Mouse (Mus musculus) hindbrain, embryonic 13.5 days (tissue): Measurements from ENCODE around the gene Hist2h2ac. TPM values are rescaled to one million over a fixed set of nuclear protein-coding genes. Genes with fewer than 3 reads are reported as not detected.
"Not testable (repeated sequence)": the region's sequence is repeated elsewhere in the genome, so short reads cannot be mapped to it uniquely, and the experiment has no call there.

Experiments
- ATAC-seq: fragments of 200-750 bp; cut with Nextera tagmentation; 2 replicates; pipeline ENCODE4 v1.8.0; 2017; ENCODE audit warnings: moderate TSS enrichment; ENCODE audit not compliant: low FRiP score
- H3K27ac ChIP-seq: fragments of 300-500 bp; sonication (generic); 2 replicates; pipeline ENCODE4 v1.5.1; 2015; ENCODE audit warnings: inconsistent platforms, mild to moderate bottlenecking, moderate library complexity
- H3K27me3 ChIP-seq: fragments of 300-500 bp; sonication (generic); 2 replicates; pipeline ENCODE4 v1.6.1; 2015; ENCODE audit warnings: mild to moderate bottlenecking, inconsistent platforms
- H3K36me3 ChIP-seq: fragments of 300-500 bp; sonication (generic); 2 replicates; pipeline ENCODE4 v1.6.1; 2015; ENCODE audit warnings: mild to moderate bottlenecking, inconsistent platforms
- H3K4me1 ChIP-seq: fragments of 300-500 bp; sonication (generic); replicated peaks from 2 replicates; pipeline ENCODE4 v1.6.1; 2015; ENCODE audit warnings: inconsistent platforms
- H3K4me2 ChIP-seq: fragments of 300-500 bp; sonication (generic); 2 replicates; pipeline ENCODE4 v1.6.1; 2015; ENCODE audit warnings: inconsistent platforms, mild to moderate bottlenecking, moderate library complexity
- H3K4me3 ChIP-seq: fragments of 300-500 bp; sonication (generic); 2 replicates; pipeline ENCODE4 v1.5.1; 2015; ENCODE audit warnings: mild to moderate bottlenecking, inconsistent platforms
- H3K9ac ChIP-seq: fragments of 300-500 bp; sonication (generic); 2 replicates; pipeline ENCODE4 v1.6.1; 2015; ENCODE audit warnings: mild to moderate bottlenecking, inconsistent platforms
- H3K9me3 ChIP-seq: fragments of 300-500 bp; sonication (generic); 2 replicates; pipeline ENCODE4 v1.6.1; 2016; ENCODE audit warnings: inconsistent platforms
- WGBS: fragments of 180-500 bp; shearing (Covaris S2); methylation state at CpG from one replicate; pipeline ENCODE4 v1.1.7; 2015; 5-methylcytosine and 5-hydroxymethylcytosine counted together
- polyA plus RNA-seq: library from polyadenylated mRNA; unstranded; fragments of >200 nt; fragmentation: Nextera tagmentation; extraction: Ambion mirVana; gene quantifications from 2 replicates; pipeline ENCODE4 v1.2.1, GENCODE M21; 2015

Gene Hist2h2ac
- 3.1 and 3.6 TPM in 2 replicates for polyA plus RNA-seq

DNA sequence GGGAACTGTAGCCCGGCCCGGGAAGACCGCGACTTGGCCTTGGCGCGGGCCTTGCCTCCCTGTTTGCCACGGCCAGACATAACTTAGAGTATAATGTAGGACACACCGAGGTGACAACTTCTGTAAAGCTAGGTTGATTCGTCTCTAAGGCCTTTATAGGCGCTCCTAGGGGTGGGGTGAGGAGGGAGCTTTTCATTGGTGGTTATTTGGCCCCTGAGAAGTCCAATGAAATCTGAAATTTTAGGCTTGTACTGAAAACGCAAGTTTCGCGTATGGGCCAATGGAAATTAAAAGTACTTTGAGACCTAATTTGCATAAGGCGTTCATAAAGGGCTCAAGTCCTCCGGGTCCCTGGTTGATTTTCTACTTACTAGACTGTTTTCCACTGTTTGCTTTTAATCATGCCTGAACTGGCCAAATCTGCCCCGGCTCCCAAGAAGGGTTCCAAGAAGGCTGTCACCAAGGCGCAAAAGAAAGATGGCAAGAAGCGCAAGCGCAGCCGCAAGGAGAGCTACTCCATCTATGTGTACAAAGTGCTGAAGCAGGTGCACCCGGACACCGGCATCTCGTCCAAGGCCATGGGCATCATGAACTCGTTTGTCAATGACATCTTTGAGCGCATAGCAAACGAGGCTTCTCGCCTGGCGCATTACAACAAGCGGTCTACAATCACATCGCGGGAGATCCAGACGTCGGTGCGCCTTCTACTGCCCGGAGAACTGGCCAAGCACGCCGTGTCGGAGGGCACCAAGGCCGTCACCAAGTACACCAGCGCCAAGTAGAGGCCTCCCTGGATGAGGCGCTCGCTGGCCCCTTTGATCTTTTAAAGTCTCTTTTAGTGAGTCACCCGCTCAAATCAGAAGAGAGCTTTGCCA, at the start of gene Hist2h2ac, which contains the start of gene Hist2h2be:
Hist2h2ac (minus strand) TSS at position 116 of the 875 bp plus-strand sequence.
Hist2h2be (plus strand) TSS at position 355 of the 875 bp plus-strand sequence.
- no peaks in the 10 kb centered on the region for H3K9me3 ChIP-seq
- H3K4me2 ChIP-seq = peak within 1 kb of the TSS; percentile 86
- WGBS = under 1% methylated on average over 43 of the region's 43 CpGs
- H3K36me3 ChIP-seq = no peaks in the 10 kb centered on the region
- H3K9ac ChIP-seq = peak within 1 kb of the TSS; percentile 82
- ATAC-seq = peak; percentile 79
- H3K27ac ChIP-seq = peak within 1 kb of the TSS; percentile 98
- peaks cover 45% of the 10 kb centered on the region for H3K4me1 ChIP-seq
- 0 out of 2 replicates have a peak, but pooled peaks cover 3% of the 10 kb centered on the region for H3K27me3 ChIP-seq
- H3K4me3 ChIP-seq = peak within 1 kb of the TSS; percentile 57

DNA sequence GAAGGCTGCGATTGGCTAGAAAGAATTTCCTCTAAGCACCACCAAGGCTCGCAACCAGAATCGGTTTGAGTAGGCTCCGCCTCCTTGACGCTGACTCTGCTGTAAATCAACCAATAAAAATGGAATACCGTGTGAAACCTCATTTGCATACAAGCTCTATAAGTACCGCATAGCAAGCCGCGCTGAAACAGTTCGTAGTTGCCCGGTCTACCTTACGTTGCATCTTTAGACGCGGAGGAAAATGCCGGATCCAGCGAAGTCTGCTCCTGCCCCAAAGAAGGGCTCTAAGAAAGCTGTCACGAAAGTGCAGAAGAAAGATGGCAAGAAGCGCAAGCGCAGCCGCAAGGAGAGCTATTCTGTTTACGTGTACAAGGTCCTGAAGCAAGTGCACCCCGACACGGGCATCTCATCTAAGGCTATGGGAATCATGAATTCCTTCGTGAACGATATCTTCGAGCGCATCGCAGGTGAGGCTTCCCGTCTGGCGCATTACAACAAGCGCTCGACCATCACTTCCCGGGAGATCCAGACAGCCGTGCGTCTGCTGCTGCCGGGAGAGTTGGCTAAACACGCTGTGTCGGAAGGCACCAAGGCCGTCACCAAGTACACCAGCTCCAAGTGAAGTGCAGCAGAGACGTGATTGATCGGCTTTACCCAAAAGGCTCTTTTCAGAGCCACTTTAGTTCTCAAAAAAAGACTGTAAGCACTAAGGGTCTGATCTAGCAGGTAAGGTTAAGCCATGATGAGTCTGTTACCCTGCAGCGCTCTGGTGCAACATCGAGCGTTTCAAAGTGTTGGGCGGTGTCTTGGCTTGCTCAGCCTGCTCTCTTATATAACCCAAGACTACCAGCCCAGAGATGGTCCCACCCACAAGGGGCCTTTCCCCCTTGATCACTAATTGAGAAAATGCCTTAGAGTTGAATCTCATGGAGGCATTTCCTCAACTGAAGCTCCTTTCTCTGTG, 49.1 kb upstream of the Hist2h2ac start, which contains the start of gene Hist2h2bb:
Hist2h2bb (plus strand) TSS at position 242 of the 964 bp plus-strand sequence.
- under 1% methylated on average over 45 of the region's 45 CpGs for WGBS
- no peaks in the 10 kb centered on the region for H3K9me3 ChIP-seq
- peak within 1 kb of the TSS; percentile 84 for H3K4me2 ChIP-seq
- H3K4me1 ChIP-seq = peaks cover 15% of the 10 kb centered on the region
- no peaks in the 10 kb centered on the region for H3K36me3 ChIP-seq
- no peaks in the 10 kb centered on the region for H3K27me3 ChIP-seq
- H3K9ac ChIP-seq = peak within 1 kb of the TSS; percentile 83
- peak within 1 kb of the TSS; percentile 96 for H3K27ac ChIP-seq
- peak; percentile 97 for ATAC-seq
- H3K4me3 ChIP-seq = peak within 1 kb of the TSS; percentile 54

DNA sequence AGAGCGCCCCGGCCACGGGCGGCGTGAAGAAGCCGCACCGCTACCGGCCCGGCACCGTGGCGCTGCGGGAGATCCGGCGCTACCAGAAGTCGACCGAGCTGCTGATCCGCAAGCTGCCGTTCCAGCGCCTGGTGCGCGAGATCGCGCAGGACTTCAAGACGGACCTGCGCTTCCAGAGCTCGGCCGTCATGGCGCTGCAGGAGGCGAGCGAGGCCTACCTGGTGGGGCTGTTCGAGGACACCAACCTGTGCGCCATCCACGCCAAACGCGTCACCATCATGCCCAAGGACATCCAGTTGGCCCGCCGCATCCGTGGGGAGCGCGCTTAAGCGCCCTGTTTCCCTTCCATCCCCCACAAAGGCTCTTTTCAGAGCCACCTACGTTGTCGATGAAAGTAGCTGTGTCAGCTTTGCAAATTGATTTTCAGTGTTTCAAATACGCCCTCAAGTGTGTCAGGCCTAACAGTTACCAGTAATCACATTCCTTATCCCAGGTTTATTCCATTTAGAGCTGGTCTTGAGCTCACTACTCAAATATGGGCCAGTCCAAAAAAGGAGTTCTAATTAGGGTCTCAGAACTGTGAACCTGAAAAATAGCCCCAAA, 48.2 kb upstream of the Hist2h2ac start:
- H3K4me3 ChIP-seq = peak overlapping the region; percentile 54
- H3K9me3 ChIP-seq, H3K27me3 ChIP-seq, H3K36me3 ChIP-seq: not testable (repeated sequence)
- H3K9ac ChIP-seq = peak overlapping the region; percentile 67
- under 1% methylated on average over 13 of the region's 44 CpGs for WGBS
- H3K27ac ChIP-seq = peak overlapping the region; percentile 96
- H3K4me1 ChIP-seq = peaks cover 23% of the 10 kb centered on the region
- ATAC-seq = peak; percentile 55
- peak overlapping the region; percentile 84 for H3K4me2 ChIP-seq

DNA sequence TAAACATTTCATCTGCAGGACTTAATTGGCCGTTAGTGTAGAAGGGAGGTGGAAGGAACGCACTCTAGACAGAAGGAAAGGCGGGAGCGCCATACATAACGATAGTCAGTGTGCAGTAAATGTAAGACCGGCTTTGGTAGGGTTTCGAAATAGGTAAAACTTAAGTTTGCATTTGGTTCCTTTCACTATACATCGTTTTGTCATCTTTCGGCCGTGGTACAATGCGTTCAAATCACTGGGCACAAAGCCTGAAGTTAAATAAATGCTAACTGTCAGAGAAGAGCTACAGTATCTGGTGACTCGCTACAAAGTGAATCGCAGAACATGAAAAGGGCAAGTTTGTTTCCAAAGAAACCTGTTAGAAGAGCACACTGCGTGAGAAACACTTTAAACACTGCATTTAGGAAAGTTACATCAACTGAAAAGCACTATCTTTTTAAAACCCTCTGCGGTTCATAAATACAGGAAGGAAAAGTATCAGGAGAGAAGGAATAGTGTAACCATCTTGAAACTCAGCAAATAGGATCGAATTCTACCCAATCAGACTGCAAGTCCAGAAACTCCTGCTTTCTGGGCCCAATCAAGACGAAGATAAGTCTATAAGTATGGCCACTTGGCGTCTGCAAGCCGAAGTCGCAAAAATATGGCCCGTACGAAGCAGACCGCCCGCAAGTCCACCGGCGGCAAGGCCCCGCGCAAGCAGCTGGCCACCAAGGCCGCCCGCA, 47.5 kb upstream of the Hist2h2ac start, which contains the start of gene Hist2h3b:
Hist2h3b (plus strand) TSS at position 604 of the 725 bp plus-strand sequence.
- WGBS = 23% methylated on average over 30 of the region's 30 CpGs
- Histone ChIP-seq H3K4me3 (peak within 1 kb of the TSS; percentile 54), H3K27ac (peak within 1 kb of the TSS; percentile 96), H3K27me3 (no peaks in the 10 kb centered on the region), H3K4me2 (peak within 1 kb of the TSS; percentile 84), H3K4me1 (peaks cover 27% of the 10 kb centered on the region), H3K9ac (peak within 1 kb of the TSS; percentile 67), H3K9me3 (no peaks in the 10 kb centered on the region), H3K36me3 (no peaks in the 10 kb centered on the region)
- ATAC-seq = peak; percentile 68

DNA sequence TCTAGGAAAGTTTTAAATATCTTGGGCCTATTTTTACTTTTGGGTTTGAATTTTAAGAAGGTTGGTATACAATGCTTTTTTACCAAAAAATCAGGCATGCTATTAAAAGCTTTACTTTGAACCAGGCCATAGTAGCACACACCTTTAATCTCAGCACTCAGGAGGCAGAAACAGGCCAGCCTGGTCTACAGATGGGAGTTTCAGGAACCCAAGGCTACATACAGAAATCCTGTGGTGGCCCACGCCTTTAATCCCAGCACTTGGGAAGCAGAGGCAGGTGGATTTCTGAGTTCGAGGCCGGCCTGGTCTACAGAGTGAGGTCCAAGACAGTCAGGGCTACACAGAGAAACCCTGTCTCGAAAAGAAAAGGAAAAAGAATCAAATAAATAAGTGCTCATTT, 46.9 kb upstream of the Hist2h2ac start:
- Histone ChIP-seq H3K27me3 (no peaks in the 10 kb centered on the region), H3K4me3 (no peak overlapping the region), H3K4me2 (no peak overlapping the region; the same call in 1 of the 2 replicates), H3K27ac (peak overlapping the region; percentile 89; the same call in 1 of the 2 replicates), H3K36me3 (no peaks in the 10 kb centered on the region), H3K9me3 (no peaks in the 10 kb centered on the region), H3K9ac (no peak overlapping the region), H3K4me1 (peaks cover 28% of the 10 kb centered on the region)
- no peak for ATAC-seq
- WGBS = 84% methylated on average over 4 of the region's 4 CpGs

DNA sequence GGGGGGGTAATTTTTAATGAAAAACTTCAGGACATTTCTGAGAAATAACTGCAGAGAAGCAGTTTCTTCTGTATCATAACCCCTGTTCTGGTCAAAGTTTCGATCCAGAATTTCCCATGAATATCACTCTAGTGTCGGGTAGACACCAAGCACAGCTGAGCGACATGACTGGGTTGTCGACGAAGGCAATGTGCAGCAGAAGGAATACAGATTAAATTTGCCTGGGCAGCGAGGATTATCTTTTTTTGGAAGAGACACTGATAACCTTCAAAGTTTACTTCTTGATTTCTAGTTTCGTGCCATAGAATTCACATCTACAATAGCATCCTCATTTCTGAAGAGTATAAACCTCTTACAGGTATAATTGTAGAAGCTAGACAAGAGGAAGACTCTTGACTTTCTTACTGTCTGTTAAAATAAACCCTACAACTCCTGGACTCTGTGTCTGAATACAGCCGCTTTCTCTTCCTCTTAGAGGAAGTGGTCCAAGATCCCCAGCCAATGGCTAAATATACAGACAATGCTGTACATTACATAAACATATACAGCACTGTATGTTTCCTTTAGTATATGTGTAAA, 45.5 kb upstream of the Hist2h2ac start:
- Histone ChIP-seq H3K27ac (no peak overlapping the region), H3K36me3 (no peaks in the 10 kb centered on the region), H3K27me3 (no peaks in the 10 kb centered on the region), H3K9ac (no peak overlapping the region), H3K4me1 (peaks cover 38% of the 10 kb centered on the region), H3K9me3 (no peaks in the 10 kb centered on the region), H3K4me2 (no peak overlapping the region), H3K4me3 (no peak overlapping the region)
- no peak for ATAC-seq
- WGBS = 94% methylated on average over 8 of the region's 8 CpGs

DNA sequence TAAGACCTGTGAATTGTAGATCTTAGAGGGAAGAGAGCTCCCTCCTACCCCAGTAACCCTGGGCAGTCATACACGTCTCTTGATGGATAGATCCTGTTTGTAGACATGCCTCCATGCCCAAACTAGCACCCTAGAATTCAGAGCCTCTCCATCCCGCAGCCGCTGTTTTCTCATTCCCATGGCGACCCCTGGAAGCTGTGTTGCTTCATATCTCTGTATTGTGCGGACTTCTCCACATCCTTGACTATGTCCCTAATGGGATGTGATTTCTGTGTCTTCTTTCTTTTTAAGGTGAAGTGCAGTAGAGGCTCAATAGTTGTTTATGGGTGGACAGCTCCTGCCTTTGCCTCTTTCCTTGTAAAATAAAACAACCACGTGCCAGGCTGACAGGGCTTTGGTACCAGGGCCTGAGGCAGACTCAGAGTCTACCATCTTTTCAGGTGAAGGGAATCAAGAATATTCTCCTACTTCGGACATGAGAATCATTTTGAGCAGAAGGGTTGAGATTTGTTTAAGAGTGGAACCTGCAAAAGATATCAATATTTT, 43.8 kb upstream of the Hist2h2ac start:
- WGBS = 66% methylated on average over 7 of the region's 7 CpGs
- Histone ChIP-seq H3K27ac (peak overlapping the region; percentile 98), H3K27me3 (no peaks in the 10 kb centered on the region), H3K9me3 (no peaks in the 10 kb centered on the region), H3K4me2 (peak overlapping the region; percentile 80), H3K4me3 (peak overlapping the region; percentile 59; the same call in 1 of the 2 replicates), H3K4me1 (peaks cover 34% of the 10 kb centered on the region), H3K36me3 (no peaks in the 10 kb centered on the region), H3K9ac (peak overlapping the region; percentile 83)
- no peak for ATAC-seq

DNA sequence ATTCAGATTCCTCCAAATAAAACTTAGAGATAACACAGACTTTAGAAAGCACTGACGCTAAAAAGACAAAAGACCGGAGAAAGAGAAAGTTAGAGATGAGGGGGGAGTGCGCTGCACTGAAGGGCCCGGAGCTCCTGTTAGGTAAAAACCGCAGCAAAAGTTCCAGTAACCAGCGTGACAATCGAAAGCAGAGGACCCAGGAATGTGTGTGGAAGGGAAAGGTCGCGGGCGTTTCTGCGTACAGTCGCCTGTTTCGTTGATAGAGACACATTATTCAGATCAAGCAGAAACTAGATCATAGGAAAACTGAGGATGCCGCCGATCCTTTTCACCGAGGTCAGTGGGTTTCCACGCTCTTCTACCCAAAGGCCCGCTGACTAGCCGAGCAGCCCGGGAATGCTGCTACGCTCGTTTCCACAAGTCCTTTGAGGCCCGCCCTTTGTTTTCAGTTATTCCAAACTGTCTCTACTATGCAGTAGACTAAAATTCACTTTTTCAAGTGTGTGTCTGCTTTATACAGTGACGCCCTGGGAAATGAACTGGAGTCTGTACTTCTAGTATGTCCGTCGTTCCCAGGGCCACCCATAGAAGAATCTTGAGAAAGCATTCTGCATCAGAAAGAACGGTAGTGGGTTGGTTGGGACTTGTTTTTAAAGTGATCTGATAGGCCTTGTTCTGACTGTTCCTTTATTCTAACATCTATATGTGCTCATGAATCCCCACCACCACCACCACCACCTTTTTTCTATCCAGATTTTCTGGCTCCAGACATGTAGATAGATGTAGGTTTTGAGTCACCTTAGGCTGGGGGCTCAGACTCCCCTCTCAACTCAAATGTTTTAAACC, 43.1 kb upstream of the Hist2h2ac start:
- H3K4me2 ChIP-seq = peak overlapping the region; percentile 80

DNA sequence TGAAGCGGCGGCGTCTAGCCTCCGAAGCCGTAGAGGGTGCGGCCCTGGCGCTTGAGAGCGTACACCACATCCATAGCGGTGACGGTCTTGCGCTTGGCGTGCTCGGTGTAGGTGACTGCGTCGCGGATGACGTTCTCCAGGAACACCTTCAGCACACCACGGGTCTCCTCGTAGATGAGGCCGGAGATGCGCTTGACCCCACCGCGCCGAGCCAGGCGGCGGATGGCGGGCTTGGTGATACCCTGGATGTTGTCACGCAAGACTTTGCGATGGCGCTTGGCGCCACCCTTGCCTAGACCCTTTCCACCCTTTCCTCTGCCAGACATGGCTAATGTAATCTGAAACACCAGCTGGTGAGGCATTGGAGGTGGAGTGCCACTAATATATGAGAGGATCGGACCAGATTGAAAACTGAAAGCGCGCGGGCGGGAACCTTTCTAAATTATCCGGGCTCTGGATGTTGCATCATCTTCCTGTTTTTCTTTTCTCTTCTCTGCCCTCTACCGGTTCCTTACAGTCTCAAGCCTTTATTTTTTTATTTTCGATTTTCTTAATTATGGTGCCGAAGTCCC, 42.4 kb upstream of the Hist2h2ac start, which contains the start of gene Hist2h4:
Hist2h4 (minus strand) TSS at position 333 of the 572 bp plus-strand sequence.
- H3K9me3 ChIP-seq = no peaks in the 10 kb centered on the region
- peak within 1 kb of the TSS; percentile 98 for H3K27ac ChIP-seq
- H3K4me1 ChIP-seq = peaks cover 29% of the 10 kb centered on the region
- under 1% methylated on average over 40 of the region's 40 CpGs for WGBS
- H3K27me3 ChIP-seq = no peaks in the 10 kb centered on the region
- peak within 1 kb of the TSS; percentile 59 for H3K4me3 ChIP-seq
- peak within 1 kb of the TSS; percentile 80 for H3K4me2 ChIP-seq
- ATAC-seq = peak; percentile 91
- no peaks in the 10 kb centered on the region for H3K36me3 ChIP-seq
- H3K9ac ChIP-seq = peak within 1 kb of the TSS; percentile 83

More for the DNA sequence above, 43.1 kb upstream of the Hist2h2ac start:
- Histone ChIP-seq H3K27ac (peak overlapping the region; percentile 98), H3K4me3 (peak overlapping the region; percentile 59), H3K36me3 (no peaks in the 10 kb centered on the region), H3K4me1 (peaks cover 31% of the 10 kb centered on the region), H3K9ac (peak overlapping the region; percentile 83), H3K27me3 (no peaks in the 10 kb centered on the region), H3K9me3 (no peaks in the 10 kb centered on the region)
- 4% methylated on average over 27 of the region's 27 CpGs for WGBS
- ATAC-seq = peak; percentile 41
